Mouse (Mus musculus) heart, postnatal 14 days (tissue): ENCODE measurements around the gene Inpp5e. TPM values are rescaled to one million over a fixed set of nuclear protein-coding genes. Genes with fewer than 3 reads are reported as not detected.
"Not testable (repeated sequence)": the region's sequence is repeated elsewhere in the genome, so short reads cannot be mapped to it uniquely, and the experiment has no call there.

Experiments
- DNase-seq, 2 experiments: peaks; one replicate each; pipeline ENCODE4 v3.0.0; 2021 to 2022
- intact Hi-C: fragments of 180-260 bp; cut with DNase I; formaldehyde crosslinking; loops from one replicate; pipeline ENCODE4 v1.15.1; 2025
- total RNA-seq, 2 experiments: library from RNA; stranded (reverse); gene quantifications; 2 replicates each; pipeline ENCODE4 v1.2.3; 2021

Gene Inpp5e
- total RNA-seq, 2 experiments from 2014 or later: 15.6 to 15.9 TPM

GRCm38 (mm10) chr2:26424541-26424940, 15.5 kb upstream of the Inpp5e start:
- intact Hi-C loops: no loop called here
- DNase-seq: no peak

- no peak for DNase-seq
- intact Hi-C loops: no loop called here
These were observed 14.1 kb upstream of the Inpp5e start for GRCm38 (mm10) chr2:26423086-26423485.

GRCm38 (mm10) chr2:26421969-26422368, 13.0 kb upstream of the Inpp5e start:
- DNase-seq: no peak
- intact Hi-C loops: no loop called here

- intact Hi-C loops: no loop called here
- no peak for DNase-seq
These were observed 9.1 kb upstream of the Inpp5e start for GRCm38 (mm10) chr2:26418120-26418519.

- DNase-seq: no peak
- intact Hi-C loops: no loop called here
These were observed 8.1 kb upstream of the Inpp5e start for GRCm38 (mm10) chr2:26417066-26417465.

GRCm38 (mm10) chr2:26410931-26411411, 2.0 kb upstream of the Inpp5e start:
- DNase-seq: no peak
- intact Hi-C loops: no loop called here

GRCm38 (mm10) chr2:26410091-26410490, 1.1 kb upstream of the Inpp5e start:
- intact Hi-C loops: no loop called here

GRCm38 (mm10) chr2:26409362-26409761, 359 bp upstream of the Inpp5e start:
- intact Hi-C loops: loop anchor here (2.0 to 5.0 kb wide), 2 partner anchors 57 to 151 kb away; partner anchors contain the start of gene Dnlz
- no peak for DNase-seq

More at GRCm38 (mm10) chr2:26410091-26410490, 1.1 kb upstream of the Inpp5e start:
- no peak for DNase-seq

GRCm38 (mm10) chr2:26403306-26403705, 5.7 kb downstream of the Inpp5e start:
- intact Hi-C loops: no loop called here
- DNase-seq: no peak

- no peak for DNase-seq
- intact Hi-C loops: no loop called here
These were observed 6.7 kb downstream of the Inpp5e start for GRCm38 (mm10) chr2:26402265-26402664.

GRCm38 (mm10) chr2:26401023-26401422, 8.0 kb downstream of the Inpp5e start:
- no peak for DNase-seq
- intact Hi-C loops: no loop called here

- intact Hi-C loops: no loop called here
- DNase-seq: no peak
These were observed 8.7 kb downstream of the Inpp5e start for GRCm38 (mm10) chr2:26400296-26400695.

GRCm38 (mm10) chr2:26399647-26400046, 9.4 kb downstream of the Inpp5e start:
- intact Hi-C loops: no loop called here
- peak; percentile 42 to 63 for DNase-seq

GRCm38 (mm10) chr2:26398978-26399377, 10.0 kb downstream of the Inpp5e start:
- intact Hi-C loops: no loop called here
- peak in 1 of 2 experiments; percentile 19 for DNase-seq

- DNase-seq: no peak
- intact Hi-C loops: no loop called here
These were observed 17.4 kb downstream of the Inpp5e start for GRCm38 (mm10) chr2:26391617-26392016.

- intact Hi-C loops: no loop called here
- no peak for DNase-seq
These were observed 18.0 kb downstream of the Inpp5e start for GRCm38 (mm10) chr2:26390954-26391353.

GRCm38 (mm10) chr2:26389154-26389690, 19.8 kb downstream of the Inpp5e start, which contains the start of the genes Entr1 and Pmpca:
TSS of gene Entr1 (minus strand) at chr2:26389316.
TSS of gene Pmpca (plus strand) at chr2:26389339.
- DNase-seq: peak; percentile 91 to 95
- intact Hi-C loops: loop anchor here (2.0 kb wide), 1 partner anchor 36 kb away; the partner anchor contains the start of gene Dnlz

GRCm38 (mm10) chr2:26388682-26389153, 20.3 kb downstream of the Inpp5e start:
- intact Hi-C loops: loop anchor here (2.0 kb wide), 1 partner anchor 36 kb away; the partner anchor contains the start of gene Dnlz
- DNase-seq: no peak

- intact Hi-C loops: loop anchor here (2.0 kb wide), 1 partner anchor 35 kb away; the partner anchor contains the start of gene Dnlz
- DNase-seq: no peak
These were observed 21.3 kb downstream of the Inpp5e start for GRCm38 (mm10) chr2:26387713-26388112.

GRCm38 (mm10) chr2:26380871-26381270, 28.1 kb downstream of the Inpp5e start:
- DNase-seq, intact Hi-C loops: not testable (repeated sequence)

GRCm38 (mm10) chr2:26380131-26380771, 28.8 kb downstream of the Inpp5e start, which contains the start of gene Snapc4:
TSS of gene Snapc4 (minus strand) at chr2:26380653.
- intact Hi-C loops: no loop called here
- peak; percentile 79 to 85 for DNase-seq
